Mouse (Mus musculus) kidney, adult 11 months (tissue): ENCODE measurements around the gene Peg3.
A peak's percentile ranks its signal among the peaks of the same experiment; 100 is the strongest.
"Not testable (repeated sequence)": the region's sequence is repeated elsewhere in the genome, so short reads cannot be mapped to it uniquely, and the experiment has no call there.

Experiments used
- DNase-seq: peaks from one replicate; pipeline ENCODE4 v3.0.0; 2022

Gene Peg3

GRCm38 (mm10) chr7:6730241-6730640 is at the start of gene Peg3, which contains the start of gene Usp29:
Gene Peg3, minus strand, starts transcription at chr7:6730431.
Gene Usp29, plus strand, starts transcription at chr7:6730578.
- DNase-seq, result peak; percentile 66

DNA sequence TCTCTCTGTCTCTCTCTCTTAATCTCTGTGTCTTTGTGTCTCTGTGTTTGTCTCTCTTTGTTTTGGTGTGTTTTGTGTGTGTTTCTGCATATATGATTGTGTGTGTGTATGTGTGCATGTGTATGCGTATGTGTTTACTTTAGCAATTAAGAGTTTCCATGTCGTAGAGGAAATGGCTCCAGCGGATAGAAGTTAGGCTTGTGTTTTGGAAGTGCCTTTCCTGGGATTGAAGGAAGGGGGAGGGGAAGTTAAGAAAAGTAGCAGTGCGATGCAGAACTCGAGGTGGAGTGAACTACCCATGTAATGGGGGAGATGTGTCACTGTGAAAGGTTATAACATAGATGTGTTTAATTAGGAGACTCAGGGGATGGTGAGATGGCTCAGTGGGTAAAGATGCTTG is 48.9 kb upstream of the Peg3 start:
- DNase-seq, result no peak

- DNase-seq, result no peak
These were observed 47.5 kb upstream of the Peg3 start for GRCm38 (mm10) chr7:6777689-6778088.

DNA sequence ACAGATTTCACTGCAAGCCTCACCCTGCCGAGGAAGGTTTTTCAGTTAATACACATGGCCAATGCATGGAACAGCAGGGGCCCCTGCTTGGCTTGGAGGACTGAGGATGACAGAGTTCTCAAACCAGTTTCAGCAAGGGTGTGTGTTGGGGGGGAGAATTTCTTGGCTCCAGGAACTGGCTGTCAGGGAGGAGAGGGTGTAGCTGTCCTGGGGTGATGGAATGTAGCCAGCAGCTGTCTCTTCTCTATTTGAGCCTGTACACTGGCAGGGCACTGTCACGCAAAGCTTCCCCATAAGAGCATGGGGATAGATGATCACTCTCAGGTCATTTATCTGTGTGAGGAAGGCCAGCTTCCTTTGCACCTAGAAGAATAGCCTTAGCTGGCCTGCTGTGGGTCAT is 46.9 kb upstream of the Peg3 start:
- DNase-seq, result no peak

DNA sequence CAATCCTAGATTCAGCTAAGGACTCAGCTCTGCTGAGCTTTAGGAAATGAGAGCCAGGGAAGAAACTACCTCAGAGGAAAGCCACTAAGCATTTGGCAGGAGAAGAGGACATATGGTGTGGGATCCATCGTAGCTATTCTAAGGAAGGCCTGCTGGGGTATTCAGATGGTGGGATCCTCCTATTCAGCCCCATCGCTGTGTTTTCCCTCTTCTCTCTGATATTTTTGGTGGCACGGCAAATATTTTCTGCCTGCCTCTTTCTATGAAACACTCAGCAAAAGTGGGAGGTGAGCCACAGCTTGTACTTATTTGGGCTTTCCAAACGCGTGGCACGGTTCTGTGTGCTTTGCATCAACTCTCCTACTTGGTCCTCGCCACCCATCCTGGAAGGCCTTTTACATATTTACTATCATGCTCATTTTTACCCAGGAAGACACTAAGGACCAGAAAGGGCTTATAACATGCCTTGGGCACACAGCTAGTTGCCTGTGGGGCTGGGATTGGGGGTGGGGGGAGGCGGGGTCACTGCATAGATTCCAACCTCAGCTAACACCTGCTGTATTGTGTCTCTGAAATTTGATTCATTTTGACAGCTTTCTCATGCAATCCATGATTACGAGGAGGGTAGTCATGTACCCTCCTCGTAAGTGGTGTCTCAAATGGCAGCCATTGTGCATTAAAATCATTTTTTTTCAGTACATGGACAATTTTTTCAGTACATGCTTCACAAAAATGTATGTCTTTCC is 46.3 kb upstream of the Peg3 start:
- DNase-seq, result no peak

DNA sequence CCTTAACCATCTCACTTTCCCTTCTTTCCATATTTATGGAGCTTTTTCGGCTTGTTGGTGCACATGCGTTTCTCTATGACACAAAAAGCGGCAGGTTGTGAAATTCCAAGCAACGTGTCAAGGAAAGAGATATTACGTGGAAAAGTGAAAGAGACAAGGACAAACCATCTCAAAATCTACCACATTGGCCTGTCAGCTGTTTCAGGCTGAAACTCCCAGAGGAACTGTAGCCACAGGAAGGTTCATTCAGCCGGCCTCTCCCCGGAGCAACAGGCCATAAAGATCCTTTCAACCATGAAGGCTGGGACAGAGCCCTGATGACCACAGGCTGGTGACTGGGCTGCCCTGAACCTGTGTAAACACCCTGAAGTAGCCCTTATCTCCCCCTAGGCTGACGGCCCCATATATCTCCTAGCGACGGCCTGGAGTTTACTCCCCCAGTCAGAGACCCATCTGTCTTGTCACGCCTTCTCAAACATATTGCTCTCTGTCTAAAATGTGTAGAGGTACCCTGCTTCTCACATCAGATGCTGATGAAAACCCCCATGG is 43.7 kb upstream of the Peg3 start:
- DNase-seq, result not testable (repeated sequence)

- DNase-seq, result peak; percentile 22
These were observed 40.1 kb upstream of the Peg3 start for GRCm38 (mm10) chr7:6770286-6770685.

- no peak for DNase-seq
These were observed 35.0 kb upstream of the Peg3 start for GRCm38 (mm10) chr7:6765240-6765639.

- DNase-seq, result no peak
These were observed 29.9 kb upstream of the Peg3 start for GRCm38 (mm10) chr7:6760170-6760569.

GRCm38 (mm10) chr7:6759698-6760097 is 29.5 kb upstream of the Peg3 start:
- DNase-seq, result no peak

GRCm38 (mm10) chr7:6756777-6757291 is 26.6 kb upstream of the Peg3 start:
- no peak for DNase-seq

- DNase-seq, result no peak
These were observed 23.2 kb upstream of the Peg3 start for GRCm38 (mm10) chr7:6753440-6753839.

GRCm38 (mm10) chr7:6749196-6749595 is 19.0 kb upstream of the Peg3 start:
- DNase-seq, result no peak

DNA sequence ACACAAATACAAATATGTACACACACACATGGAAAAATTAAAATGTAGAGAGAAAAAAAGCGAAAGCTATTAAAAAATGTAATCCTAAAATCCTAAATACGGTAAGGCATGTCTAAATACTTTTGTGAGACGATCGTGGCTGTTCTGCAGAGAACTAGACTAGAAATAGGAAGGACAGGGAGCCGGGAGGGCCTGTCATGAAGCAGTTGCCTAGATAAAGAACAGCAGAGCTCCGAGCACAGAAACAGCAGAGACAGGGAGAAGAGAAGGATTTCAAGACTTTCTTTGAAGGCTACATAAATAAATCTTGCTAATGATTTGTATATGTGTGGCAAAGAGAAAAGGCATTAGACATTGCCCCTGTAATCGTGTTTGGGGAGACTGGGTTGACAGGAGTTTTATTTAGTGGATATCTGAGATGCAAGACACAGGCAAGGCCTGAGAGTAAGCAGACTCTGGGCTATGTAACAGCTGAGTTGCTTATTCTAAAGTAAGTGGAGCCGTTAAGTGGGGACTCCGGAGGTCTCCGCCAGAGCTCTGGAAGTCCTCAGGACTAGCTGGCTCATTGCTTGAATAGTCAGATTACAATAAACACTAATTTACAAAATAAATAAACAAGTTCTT is 14.2 kb upstream of the Peg3 start:
- no peak for DNase-seq

DNA sequence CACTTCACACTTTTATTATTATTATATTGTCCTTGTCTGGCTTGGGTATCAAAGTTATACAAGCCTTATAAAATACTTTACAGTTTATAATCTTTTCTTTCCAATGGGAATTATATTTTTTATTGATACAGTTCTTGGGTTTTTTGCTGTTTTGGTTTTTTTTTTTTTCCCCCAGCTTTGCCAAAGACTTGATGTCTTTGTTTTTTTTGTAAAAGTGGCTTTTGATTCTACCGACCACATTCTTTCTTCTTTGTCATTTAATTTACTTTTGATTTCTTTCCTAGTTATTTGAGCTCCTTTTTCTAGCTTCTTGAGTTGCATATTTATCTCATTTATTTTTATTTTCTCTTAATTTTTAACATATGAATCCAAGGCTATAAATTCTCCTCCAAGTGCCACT is 5.8 kb upstream of the Peg3 start:
- no peak for DNase-seq

- DNase-seq, result no peak
These were observed 1.7 kb upstream of the Peg3 start for GRCm38 (mm10) chr7:6731930-6732329.

- DNase-seq, result no peak
These were observed 1.1 kb upstream of the Peg3 start for GRCm38 (mm10) chr7:6731373-6731772.

DNA sequence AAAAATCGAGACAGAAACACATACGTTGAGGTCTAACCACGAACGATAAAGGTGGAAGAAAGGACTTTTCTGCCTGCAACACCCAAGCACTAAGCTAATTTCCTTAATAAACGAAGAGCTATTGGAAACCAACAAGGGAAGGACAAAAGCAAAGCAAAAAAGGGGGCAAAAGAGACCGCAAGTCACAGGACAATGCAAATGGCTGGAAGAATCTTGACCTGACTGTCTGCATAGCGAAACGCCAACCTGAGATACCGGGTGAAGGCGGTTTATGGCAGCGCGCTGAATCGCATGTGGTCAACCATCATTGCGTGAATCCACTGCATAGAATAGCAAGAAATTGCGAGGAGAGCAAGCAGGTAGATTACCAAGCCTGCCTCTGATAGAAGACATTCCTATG is 570 bp upstream of the Peg3 start:
- no peak for DNase-seq

GRCm38 (mm10) chr7:6729061-6729817 is 992 bp downstream of the Peg3 start:
- peak; percentile 96 for DNase-seq

DNA sequence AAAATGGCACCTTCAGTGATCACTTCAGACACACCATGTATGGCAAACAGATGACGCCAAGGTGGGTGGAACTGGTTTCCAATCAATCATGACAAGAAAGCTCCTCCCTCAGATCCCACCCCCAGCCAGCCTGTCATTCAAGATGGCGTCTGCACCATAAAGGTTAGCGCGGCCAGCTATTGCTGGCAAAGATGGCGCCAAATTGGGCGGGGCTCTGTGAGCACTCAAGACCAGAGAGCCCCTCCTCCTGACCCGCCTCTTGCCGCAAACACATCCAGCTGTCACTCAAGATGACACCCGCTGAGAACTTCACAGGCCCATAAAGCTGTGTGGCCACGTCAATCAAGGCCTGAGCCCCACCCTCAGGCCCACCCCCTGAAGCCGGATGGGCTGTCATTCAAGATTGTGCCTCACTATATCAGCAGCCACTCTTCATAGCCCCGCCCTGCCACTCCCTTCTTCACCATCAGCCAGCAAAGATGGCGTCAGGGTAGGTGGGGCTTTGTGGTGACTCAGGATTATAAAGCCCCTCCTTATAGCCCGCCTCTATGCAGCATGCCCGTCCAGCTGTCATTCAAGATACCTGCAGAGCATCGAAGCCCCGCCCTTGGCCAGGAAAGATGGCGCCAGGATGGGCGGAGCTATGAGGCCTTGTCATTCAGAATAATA is 1.8 kb downstream of the Peg3 start:
- peak; percentile 96 for DNase-seq

DNA sequence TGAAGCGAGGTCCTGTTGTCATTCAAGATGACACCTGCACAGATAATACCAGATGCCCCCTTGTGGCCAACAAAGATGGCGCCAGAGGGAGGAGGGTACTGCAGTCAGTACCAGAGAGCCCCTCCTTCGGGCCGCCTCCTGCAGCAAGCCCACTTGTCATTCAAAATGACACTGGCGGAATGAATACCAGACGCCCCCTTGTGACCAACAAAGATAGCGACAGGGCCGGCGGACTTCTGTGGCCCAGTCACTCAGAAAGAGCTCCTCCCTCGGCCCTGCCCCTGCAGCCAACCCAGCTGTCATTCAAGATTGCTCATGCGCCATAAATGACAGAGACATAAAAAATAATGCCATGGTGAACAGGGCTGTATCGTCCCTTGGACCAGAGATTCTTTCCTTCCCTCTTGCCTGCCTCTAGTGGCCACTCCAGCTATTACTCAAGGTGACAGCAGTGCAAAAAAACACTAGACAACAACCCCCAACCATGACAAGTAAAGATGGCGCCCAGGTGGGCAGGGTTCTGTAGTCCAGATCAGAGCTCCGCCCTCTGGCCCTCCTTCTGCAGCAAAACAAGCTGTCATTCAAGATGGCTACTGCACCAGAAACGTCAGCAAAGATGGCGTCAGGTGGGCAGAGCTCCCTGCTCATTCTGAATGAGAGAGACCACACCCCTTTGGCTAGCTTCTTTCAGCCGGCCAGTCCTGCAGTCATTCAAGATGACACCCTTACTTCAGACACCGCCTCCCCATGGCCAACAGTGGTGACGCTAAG is 2.7 kb downstream of the Peg3 start:
- peak; percentile 88 for DNase-seq

GRCm38 (mm10) chr7:6709396-6709795 is 20.8 kb downstream of the Peg3 start:
- no peak for DNase-seq
